Mouse (Mus musculus): ENCODE measurements around the gene Hs1bp3. TPM values are rescaled to one million over a fixed set of nuclear protein-coding genes. Genes with fewer than 3 reads are reported as not detected.

Hs1bp3 gene
- polyA plus RNA-seq, 1 experiment from 2014 or later, result 11.6 TPM

DNA sequence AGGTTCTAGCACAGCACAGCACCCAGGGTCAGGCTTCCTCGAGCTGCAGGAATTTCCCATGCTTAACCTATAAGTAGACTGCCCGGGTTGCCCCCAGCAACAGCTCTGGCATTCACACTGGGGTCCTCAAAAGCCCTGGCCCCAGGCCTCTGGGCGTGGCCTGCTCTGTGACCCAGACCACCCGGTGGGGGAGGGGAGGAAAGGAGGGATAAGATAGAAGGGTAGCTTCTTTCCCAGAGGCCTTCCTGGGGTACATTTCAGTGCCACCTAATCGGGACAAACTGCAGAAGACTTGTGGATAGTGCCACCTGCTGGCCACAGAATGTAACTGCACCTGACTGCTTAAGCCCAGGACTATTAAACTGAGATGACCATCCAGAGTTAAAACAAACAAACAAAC, 6.8 kb upstream of the Hs1bp3 start:
- WGBS, result 2% methylated on average over 5 of the region's 5 CpGs
- Histone ChIP-seq H3K27ac (replicated peaks) (no peak overlapping the region), H3K4me2 (replicated peaks) (no peak overlapping the region), H3K4me3 (no peak overlapping the region), H3K9ac (replicated peaks) (no peak overlapping the region), H3K9me3 (no peaks in the 10 kb centered on the region), H3K36me3 (no peaks in the 10 kb centered on the region), H3K4me1 (peaks cover 14% of the 10 kb centered on the region), H3K27me3 (peaks cover 59% of the 10 kb centered on the region)
- ATAC-seq (replicated peaks), result peak; percentile 42

GRCm38 (mm10) chr12:8306910-8307309, 6.3 kb upstream of the Hs1bp3 start:
- WGBS, result 67% methylated on average over 1 of the region's 1 CpGs
- Histone ChIP-seq H3K9ac (replicated peaks) (no peak overlapping the region), H3K27me3 (peaks cover 58% of the 10 kb centered on the region), H3K9me3 (no peaks in the 10 kb centered on the region), H3K4me3 (no peak overlapping the region), H3K4me2 (replicated peaks) (no peak overlapping the region), H3K4me1 (peaks cover 9% of the 10 kb centered on the region), H3K27ac (replicated peaks) (no peak overlapping the region), H3K36me3 (no peaks in the 10 kb centered on the region)
- ATAC-seq (replicated peaks), result no peak

DNA sequence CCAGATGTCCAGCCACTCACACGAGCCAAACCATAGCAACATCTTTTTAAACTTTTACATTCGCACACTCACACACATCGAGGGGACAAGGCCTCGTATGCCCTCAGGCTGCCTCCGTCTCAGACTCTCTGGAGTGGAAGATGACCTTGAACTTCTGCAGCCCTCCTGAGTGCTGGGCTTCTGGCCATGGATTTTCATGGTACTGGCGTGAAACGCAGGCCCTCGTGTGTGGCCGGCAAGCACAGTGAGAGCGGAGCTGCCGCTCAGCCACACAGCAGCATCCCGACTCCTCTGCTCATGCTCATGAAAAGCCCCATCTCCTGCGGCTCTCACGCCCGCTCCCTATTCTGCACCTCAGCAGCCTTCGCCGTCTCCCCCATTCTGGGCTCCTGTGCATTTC, 2.2 kb upstream of the Hs1bp3 start:
- peaks cover 21% of the 10 kb centered on the region; the same call in 1 of the 2 replicates for H3K27me3 ChIP-seq
- H3K4me1 ChIP-seq, result peaks cover 23% of the 10 kb centered on the region
- no peak overlapping the region for H3K27ac ChIP-seq (replicated peaks)
- ATAC-seq (replicated peaks), result no peak
- WGBS, result 33% methylated on average over 17 of the region's 17 CpGs
- H3K9ac ChIP-seq (replicated peaks), result no peak overlapping the region; the same call in 1 of the 2 replicates
- H3K9me3 ChIP-seq, result no peaks in the 10 kb centered on the region
- H3K4me3 ChIP-seq, result no peak overlapping the region
- H3K4me2 ChIP-seq (replicated peaks), result no peak overlapping the region; the same call in 1 of the 2 replicates
- no peaks in the 10 kb centered on the region for H3K36me3 ChIP-seq

GRCm38 (mm10) chr12:8312266-8312665, 966 bp upstream of the Hs1bp3 start:
- H3K4me1 ChIP-seq, result peaks cover 23% of the 10 kb centered on the region
- no peaks in the 10 kb centered on the region for H3K9me3 ChIP-seq
- H3K36me3 ChIP-seq, result no peaks in the 10 kb centered on the region
- WGBS, result 87% methylated on average over 4 of the region's 4 CpGs
- H3K9ac ChIP-seq (replicated peaks), result no peak overlapping the region
- no peak for ATAC-seq (replicated peaks)
- H3K4me3 ChIP-seq, result no peak overlapping the region
- no peak overlapping the region for H3K27ac ChIP-seq (replicated peaks)
- H3K27me3 ChIP-seq, result peaks cover 17% of the 10 kb centered on the region; the same call in 1 of the 2 replicates
- no peak overlapping the region for H3K4me2 ChIP-seq (replicated peaks)

DNA sequence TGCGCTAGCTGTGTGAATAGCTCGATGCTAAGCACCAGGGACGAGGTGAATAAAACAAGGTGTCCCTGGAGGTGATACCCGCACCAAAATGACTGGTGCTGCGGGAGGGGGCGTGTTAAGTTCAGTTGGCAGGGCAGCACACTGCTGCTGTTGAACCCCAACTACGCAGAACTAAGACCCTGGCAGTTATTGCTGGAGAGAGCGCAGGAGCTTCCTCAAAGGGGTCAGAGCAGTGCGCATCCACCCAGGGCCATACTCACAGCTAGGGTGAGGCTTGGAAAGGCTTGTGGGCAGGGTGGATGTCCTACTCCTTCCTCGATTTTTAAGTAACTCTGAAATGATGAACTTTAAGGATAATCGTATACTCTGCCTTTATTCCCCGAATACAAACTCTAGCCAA, 541 bp downstream of the Hs1bp3 start:
- Histone ChIP-seq H3K36me3 (peaks cover 6% of the 10 kb centered on the region; the same call in 1 of the 2 replicates), H3K9ac (replicated peaks) (peak overlapping the region; percentile 58), H3K4me2 (replicated peaks) (peak overlapping the region; percentile 77), H3K4me3 (peak overlapping the region; percentile 66), H3K27me3 (peaks cover 17% of the 10 kb centered on the region; the same call in 1 of the 2 replicates), H3K4me1 (peaks cover 23% of the 10 kb centered on the region), H3K9me3 (no peaks in the 10 kb centered on the region), H3K27ac (replicated peaks) (no peak overlapping the region)
- 16% methylated on average over 12 of the region's 12 CpGs for WGBS
- peak; percentile 33 for ATAC-seq (replicated peaks)

DNA sequence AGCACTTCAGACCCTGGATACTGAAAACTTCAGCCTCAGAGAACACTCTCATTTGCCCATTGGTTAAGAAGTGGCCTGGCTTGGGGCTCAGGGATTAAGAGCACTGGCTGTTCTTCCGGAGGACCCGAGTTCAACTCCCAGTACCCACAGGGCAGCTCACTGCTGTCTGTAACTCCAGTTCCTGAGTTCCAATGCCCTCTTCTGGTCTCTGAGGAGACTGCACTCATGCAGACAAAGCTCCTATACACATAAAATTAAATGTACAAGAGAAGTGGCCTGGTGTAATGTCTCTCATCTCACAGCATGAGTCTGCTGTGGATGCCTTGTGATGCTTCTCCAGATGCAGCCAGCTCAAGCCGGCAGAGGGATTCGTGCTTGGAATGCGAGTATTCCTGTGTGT, 3.3 kb downstream of the Hs1bp3 start:
- H3K36me3 ChIP-seq, result peaks cover 9% of the 10 kb centered on the region
- no peak for ATAC-seq (replicated peaks)
- no peak overlapping the region for H3K27ac ChIP-seq (replicated peaks)
- H3K4me3 ChIP-seq, result no peak overlapping the region
- 86% methylated on average over 5 of the region's 5 CpGs for WGBS
- peaks cover 19% of the 10 kb centered on the region for H3K4me1 ChIP-seq
- H3K9me3 ChIP-seq, result no peaks in the 10 kb centered on the region
- H3K27me3 ChIP-seq, result peaks cover 5% of the 10 kb centered on the region; the same call in 1 of the 2 replicates
- no peak overlapping the region for H3K4me2 ChIP-seq (replicated peaks)
- H3K9ac ChIP-seq (replicated peaks), result no peak overlapping the region

DNA sequence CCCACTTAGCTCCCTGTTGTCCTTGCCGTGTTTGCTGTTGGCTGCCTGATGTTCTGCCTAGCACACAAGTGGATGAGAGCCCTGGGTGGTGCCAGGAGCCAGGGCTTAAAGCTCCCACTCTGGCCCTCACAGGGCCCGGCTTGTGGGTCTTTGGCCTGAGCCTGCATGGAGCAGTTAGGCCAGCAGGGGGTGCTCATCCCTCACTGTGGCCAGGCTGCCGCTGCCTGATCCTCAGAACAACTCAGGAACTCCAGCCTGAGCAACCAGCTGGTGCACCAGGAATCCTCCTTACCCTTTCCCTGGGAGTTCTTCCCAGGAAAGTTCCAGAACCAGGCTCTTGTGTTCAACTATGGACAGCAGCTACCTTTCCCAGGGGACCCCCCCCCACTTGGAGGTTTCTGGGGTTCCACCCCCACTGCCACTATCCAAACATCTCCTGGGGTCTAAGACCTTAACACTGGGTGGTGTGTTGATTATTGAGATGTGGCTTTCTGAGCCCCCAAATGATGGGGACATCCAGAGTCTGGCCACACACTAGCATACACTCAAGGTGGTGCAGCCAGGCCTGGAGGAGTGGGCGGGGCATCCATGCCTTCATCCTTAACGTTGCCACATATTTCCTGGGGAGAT, 7.0 kb downstream of the Hs1bp3 start:
- peak; percentile 42 for ATAC-seq (replicated peaks)
- Histone ChIP-seq H3K4me2 (replicated peaks) (no peak overlapping the region), H3K36me3 (peaks cover 14% of the 10 kb centered on the region), H3K27ac (replicated peaks) (no peak overlapping the region), H3K9me3 (no peaks in the 10 kb centered on the region), H3K27me3 (no peaks in the 10 kb centered on the region), H3K9ac (replicated peaks) (no peak overlapping the region), H3K4me1 (0 out of 2 replicates have a peak, but pooled peaks cover 2% of the 10 kb centered on the region), H3K4me3 (no peak overlapping the region)
- WGBS, result 45% methylated on average over 5 of the region's 5 CpGs

GRCm38 (mm10) chr12:8321506-8321905, 8.3 kb downstream of the Hs1bp3 start:
- H3K4me1 ChIP-seq, result no peaks in the 10 kb centered on the region
- no peak overlapping the region for H3K9ac ChIP-seq (replicated peaks)
- H3K36me3 ChIP-seq, result peaks cover 14% of the 10 kb centered on the region
- H3K4me3 ChIP-seq, result no peak overlapping the region
- H3K27me3 ChIP-seq, result no peaks in the 10 kb centered on the region
- H3K27ac ChIP-seq (replicated peaks), result no peak overlapping the region
- no peaks in the 10 kb centered on the region for H3K9me3 ChIP-seq
- no peak overlapping the region for H3K4me2 ChIP-seq (replicated peaks)
- WGBS, result 84% methylated on average over 10 of the region's 10 CpGs
- ATAC-seq (replicated peaks), result no peak

- Histone ChIP-seq H3K36me3 (peaks cover 9% of the 10 kb centered on the region), H3K9me3 (no peaks in the 10 kb centered on the region), H3K4me1 (peaks cover 13% of the 10 kb centered on the region), H3K9ac (replicated peaks) (no peak overlapping the region), H3K4me2 (replicated peaks) (no peak overlapping the region), H3K4me3 (no peak overlapping the region), H3K27ac (replicated peaks) (no peak overlapping the region), H3K27me3 (no peaks in the 10 kb centered on the region)
- ATAC-seq (replicated peaks), result no peak
- WGBS, result 85% methylated on average over 10 of the region's 10 CpGs
These were observed 10.9 kb downstream of the Hs1bp3 start for GRCm38 (mm10) chr12:8324086-8324485.

DNA sequence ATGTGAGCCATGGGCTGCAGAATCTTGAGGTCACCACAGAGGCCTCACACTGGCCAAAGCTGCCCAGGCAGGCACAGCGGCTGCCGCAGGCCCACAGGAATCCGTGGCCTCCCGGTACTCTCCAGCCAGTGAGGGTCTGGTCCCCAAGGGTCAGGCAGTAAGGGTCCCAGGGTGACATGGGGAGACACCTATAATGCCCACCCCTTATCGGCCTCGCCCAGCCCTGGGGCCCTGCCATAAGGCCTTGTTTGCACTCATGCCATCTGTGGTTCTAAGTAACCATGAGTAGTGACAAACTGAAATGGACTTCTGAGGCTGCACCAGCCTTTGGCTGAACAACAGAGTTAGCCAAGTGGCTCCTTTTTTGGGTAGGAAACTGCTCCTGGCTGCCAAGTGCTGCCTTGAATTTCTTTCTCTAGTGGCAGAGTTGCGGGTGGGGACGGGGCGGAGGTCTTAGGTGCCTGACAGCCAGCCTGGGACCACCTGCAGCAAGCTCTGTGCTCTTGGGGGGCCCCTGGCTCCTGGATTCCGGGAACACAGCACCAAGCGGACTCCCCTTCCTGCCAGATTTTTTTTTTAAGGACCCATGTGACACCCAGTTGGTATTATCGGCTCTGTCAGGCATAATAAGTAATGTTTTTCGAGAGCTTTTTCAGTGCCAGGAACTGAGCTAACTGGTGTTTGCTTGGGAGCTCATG, 12.2 kb downstream of the Hs1bp3 start:
- H3K9me3 ChIP-seq, result no peaks in the 10 kb centered on the region
- H3K4me2 ChIP-seq (replicated peaks), result no peak overlapping the region
- H3K27ac ChIP-seq (replicated peaks), result no peak overlapping the region
- H3K9ac ChIP-seq (replicated peaks), result no peak overlapping the region
- WGBS, result 91% methylated on average over 13 of the region's 13 CpGs
- no peaks in the 10 kb centered on the region for H3K27me3 ChIP-seq
- peaks cover 9% of the 10 kb centered on the region for H3K36me3 ChIP-seq
- no peak for ATAC-seq (replicated peaks)
- H3K4me1 ChIP-seq, result peaks cover 13% of the 10 kb centered on the region
- H3K4me3 ChIP-seq, result no peak overlapping the region

- H3K9ac ChIP-seq (replicated peaks), result no peak overlapping the region
- no peak overlapping the region for H3K27ac ChIP-seq (replicated peaks)
- no peaks in the 10 kb centered on the region for H3K9me3 ChIP-seq
- peaks cover 9% of the 10 kb centered on the region for H3K36me3 ChIP-seq
- no peak overlapping the region for H3K4me2 ChIP-seq (replicated peaks)
- 88% methylated on average over 17 of the region's 17 CpGs for WGBS
- H3K27me3 ChIP-seq, result no peaks in the 10 kb centered on the region
- H3K4me1 ChIP-seq, result peaks cover 13% of the 10 kb centered on the region
- peak; percentile 11; the same call in 1 of the 2 replicates for ATAC-seq (replicated peaks)
- no peak overlapping the region for H3K4me3 ChIP-seq
These were observed 12.8 kb downstream of the Hs1bp3 start for GRCm38 (mm10) chr12:8325943-8326522.
